Mouse (Mus musculus) neural tube, embryonic 11.5 days (tissue): Measurements from ENCODE around the gene Snn. TPM values are rescaled to one million over a fixed set of nuclear protein-coding genes. Genes with fewer than 3 reads are reported as not detected.

Experiments
- ATAC-seq: fragments of 200-750 bp; cut with Nextera tagmentation; 2 replicates; pipeline ENCODE4 v1.8.0; 2017; ENCODE audit warnings: moderate number of reproducible peaks, mild to moderate bottlenecking, moderate TSS enrichment, moderate library complexity; ENCODE audit not compliant: insufficient read depth, low FRiP score, low TSS enrichment
- DNase-seq: peaks from one replicate; pipeline ENCODE4 v3.0.0-alpha.2; 2015; ENCODE audit warnings: low spot score
- H3K27ac ChIP-seq: fragments of 300-500 bp; sonication (generic); 2 replicates; pipeline ENCODE4 v1.5.1; 2014; ENCODE audit warnings: low read depth, mild to moderate bottlenecking, low read length
- H3K27me3 ChIP-seq: fragments of 300-500 bp; sonication (generic); 2 replicates; pipeline ENCODE4 v1.6.1; 2014; ENCODE audit warnings: mild to moderate bottlenecking, low read length, mixed read lengths; ENCODE audit not compliant: control insufficient read depth, insufficient read depth
- H3K36me3 ChIP-seq: fragments of 300-500 bp; sonication (generic); 2 replicates; pipeline ENCODE4 v1.6.1; 2014; ENCODE audit warnings: mild to moderate bottlenecking, low read length, moderate library complexity, mixed read lengths; ENCODE audit not compliant: control insufficient read depth, insufficient read depth
- H3K4me1 ChIP-seq: fragments of 300-500 bp; sonication (generic); 2 replicates; pipeline ENCODE4 v1.6.1; 2014; ENCODE audit warnings: low read length, mixed read lengths; ENCODE audit not compliant: control insufficient read depth, insufficient read depth
- H3K4me2 ChIP-seq: fragments of 300-500 bp; sonication (generic); 2 replicates; pipeline ENCODE4 v1.6.1; 2014; ENCODE audit warnings: low read depth, mild to moderate bottlenecking, moderate library complexity
- H3K4me3 ChIP-seq: fragments of 300-500 bp; sonication (generic); 2 replicates; pipeline ENCODE4 v1.5.1; 2014; ENCODE audit warnings: low read depth, low read length
- H3K9ac ChIP-seq: fragments of 300-500 bp; sonication (generic); 2 replicates; pipeline ENCODE4 v1.6.1; 2014; ENCODE audit warnings: mild to moderate bottlenecking, low read length
- H3K9me3 ChIP-seq: fragments of 300-500 bp; sonication (generic); 2 replicates; pipeline ENCODE4 v1.6.1; 2016; ENCODE audit warnings: low read length; ENCODE audit not compliant: control insufficient read depth
- WGBS: fragments of 180-500 bp; shearing (Covaris S2); extraction: QIAGEN DNeasy Blood & Tissue Kit; methylation state at CpG from one replicate; pipeline ENCODE4 v1.1.7; 2014; 5-methylcytosine and 5-hydroxymethylcytosine counted together
- polyA plus RNA-seq: library from polyadenylated mRNA; unstranded; fragments of >200 nt; fragmentation: Nextera tagmentation; extraction: Ambion mirVana; gene quantifications from 2 replicates; pipeline ENCODE4 v1.2.1, GENCODE M21; 2014

The Snn gene
- polyA plus RNA-seq, 1 experiment from 2014 or later: 108 TPM

- Histone ChIP-seq H3K9ac (no peak overlapping the region), H3K27ac (no peak overlapping the region), H3K27me3 (no peaks in the 10 kb centered on the region), H3K4me3 (no peak overlapping the region), H3K4me2 (no peak overlapping the region), H3K36me3 (no peaks in the 10 kb centered on the region), H3K4me1 (no peaks in the 10 kb centered on the region), H3K9me3 (no peaks in the 10 kb centered on the region)
- ATAC-seq (no peak), DNase-seq (no peak)
- 78% methylated on average over 4 of the region's 4 CpGs for WGBS
These were observed 48.5 kb downstream of the Snn start for GRCm38 (mm10) chr16:11109198-11109740.

- H3K27me3 ChIP-seq: no peaks in the 10 kb centered on the region
- 88% methylated on average over 2 of the region's 2 CpGs for WGBS
- ATAC-seq (no peak), DNase-seq (no peak)
- no peaks in the 10 kb centered on the region for H3K9me3 ChIP-seq
- H3K4me2 ChIP-seq: no peak overlapping the region
- no peak overlapping the region for H3K9ac ChIP-seq
- H3K27ac ChIP-seq: no peak overlapping the region
- peaks cover 2% of the 10 kb centered on the region; the same call in 1 of the 2 replicates for H3K36me3 ChIP-seq
- no peak overlapping the region for H3K4me3 ChIP-seq
- H3K4me1 ChIP-seq: no peaks in the 10 kb centered on the region
These were observed 61.9 kb downstream of the Snn start for GRCm38 (mm10) chr16:11122625-11123024.

- DNase-seq: no peak
- H3K9me3 ChIP-seq: no peaks in the 10 kb centered on the region
- H3K4me2 ChIP-seq: no peak overlapping the region
- H3K4me3 ChIP-seq: no peak overlapping the region
- no peaks in the 10 kb centered on the region for H3K4me1 ChIP-seq
- no peak overlapping the region for H3K9ac ChIP-seq
- no peaks in the 10 kb centered on the region for H3K36me3 ChIP-seq
- H3K27me3 ChIP-seq: no peaks in the 10 kb centered on the region
- WGBS: 75% methylated on average over 1 of the region's 1 CpGs
- no peak overlapping the region for H3K27ac ChIP-seq
- ATAC-seq: no peak
These were observed 63.4 kb downstream of the Snn start for GRCm38 (mm10) chr16:11124110-11124509.

Other genes starting within 250 kb of the Snn start
- not detected in 2 replicates for gene Gm11172, start 248.0 kb upstream of the Snn start, polyA plus RNA-seq
- gene Rmi2, start 225.9 kb upstream of the Snn start, polyA plus RNA-seq: 2.5 and 3.6 TPM in 2 replicates
- 59.3 and 61.0 TPM in 2 replicates for gene Litaf, start 5.2 kb downstream of the Snn start, polyA plus RNA-seq
- 32.5 and 34.8 TPM in 2 replicates for gene Txndc11, start 73.7 kb downstream of the Snn start, polyA plus RNA-seq
- gene Zc3h7a, start 115.4 kb downstream of the Snn start, polyA plus RNA-seq: 93.5 and 95.3 TPM in 2 replicates
- gene Rsl1d1, start 142.4 kb downstream of the Snn start, polyA plus RNA-seq: 244 TPM in 2 replicates
- 101 and 103 TPM in 2 replicates for gene Gspt1, start 193.4 kb downstream of the Snn start, polyA plus RNA-seq